Mouse (Mus musculus) hindbrain, embryonic 14.5 days (tissue): Measurements from ENCODE around the gene Coro2b. TPM values are rescaled to one million over a fixed set of nuclear protein-coding genes. Genes with fewer than 3 reads are reported as not detected.
A peak's percentile ranks its signal among the peaks of the same experiment; 100 is the strongest.

Experiments
- ATAC-seq: fragments of 200-750 bp; cut with Nextera tagmentation; 2 replicates; pipeline ENCODE4 v1.8.0; 2017; ENCODE audit warnings: moderate number of reproducible peaks, mild to moderate bottlenecking, moderate TSS enrichment, moderate library complexity; ENCODE audit not compliant: low FRiP score
- DNase-seq: peaks from one replicate; pipeline ENCODE4 v3.0.0-alpha.2; 2015; ENCODE audit warnings: low spot score
- H3K27ac ChIP-seq: fragments of 300-500 bp; sonication (generic); 2 replicates; pipeline ENCODE4 v1.5.1; 2014; ENCODE audit warnings: mild to moderate bottlenecking, moderate library complexity
- H3K27me3 ChIP-seq: fragments of 300-500 bp; sonication (generic); 2 replicates; pipeline ENCODE4 v1.6.1; 2014; ENCODE audit warnings: mild to moderate bottlenecking, low read length, mixed read lengths; ENCODE audit not compliant: control insufficient read depth, insufficient read depth
- H3K36me3 ChIP-seq: fragments of 300-500 bp; sonication (generic); replicated peaks from 2 replicates; pipeline ENCODE4 v1.6.1; 2014; ENCODE audit not compliant: control insufficient read depth, insufficient read depth
- H3K4me1 ChIP-seq: fragments of 300-500 bp; sonication (generic); replicated peaks from 2 replicates; pipeline ENCODE4 v1.6.1; 2014; ENCODE audit warnings: antibody characterized with exemption, low read length, mixed read lengths; ENCODE audit not compliant: control insufficient read depth, insufficient read depth
- H3K4me2 ChIP-seq: fragments of 300-500 bp; sonication (generic); replicated peaks from 2 replicates; pipeline ENCODE4 v1.6.1; 2014; ENCODE audit warnings: mild to moderate bottlenecking, moderate library complexity
- H3K4me3 ChIP-seq: fragments of 300-500 bp; sonication (generic); replicated peaks from 2 replicates; pipeline ENCODE4 v1.5.1; 2014; ENCODE audit warnings: mild to moderate bottlenecking, low read length
- H3K9ac ChIP-seq: fragments of 300-500 bp; sonication (generic); 2 replicates; pipeline ENCODE4 v1.6.1; 2014
- H3K9me3 ChIP-seq: fragments of 300-500 bp; sonication (generic); 2 replicates; pipeline ENCODE4 v1.6.1; 2016; ENCODE audit warnings: low read length; ENCODE audit not compliant: control insufficient read depth
- WGBS: fragments of 180-500 bp; shearing (Covaris S2); extraction: QIAGEN DNeasy Blood & Tissue Kit; methylation state at CpG from one replicate; pipeline ENCODE4 v1.1.7; 2014; 5-methylcytosine and 5-hydroxymethylcytosine counted together
- polyA plus RNA-seq: library from polyadenylated mRNA; unstranded; fragments of >200 nt; fragmentation: Nextera tagmentation; extraction: Ambion mirVana; gene quantifications from 2 replicates; pipeline ENCODE4 v1.2.1, GENCODE M21; 2014

The Coro2b gene
- polyA plus RNA-seq, 1 experiment from 2014 or later = 38.5 TPM

DNA sequence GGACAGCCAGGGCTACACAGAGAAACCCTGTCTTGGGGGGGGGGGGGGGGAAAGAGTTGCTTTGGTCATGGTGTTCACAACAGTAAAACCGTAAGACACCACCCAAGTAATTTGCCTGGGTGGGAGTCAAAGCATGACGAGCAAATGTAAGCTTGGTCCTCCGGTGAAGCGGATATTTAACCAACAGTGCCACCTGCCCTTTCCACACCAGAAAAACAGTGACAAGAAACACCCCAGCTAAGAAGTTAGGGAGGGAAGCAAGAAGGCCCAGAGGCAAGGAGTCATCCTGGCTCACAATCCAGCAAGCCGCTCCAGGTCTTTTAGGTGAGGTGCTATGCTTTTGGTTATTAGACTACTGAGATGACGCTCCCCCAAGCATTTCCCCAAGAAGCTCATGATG is 19.9 kb upstream of the Coro2b start:
- ATAC-seq (no peak), DNase-seq (no peak)
- 90% methylated on average over 6 of the region's 6 CpGs for WGBS
- Histone ChIP-seq H3K27me3 (no peaks in the 10 kb centered on the region), H3K4me3 (no peak overlapping the region), H3K4me1 (peaks cover 14% of the 10 kb centered on the region), H3K4me2 (no peak overlapping the region), H3K9me3 (no peaks in the 10 kb centered on the region), H3K9ac (no peak overlapping the region), H3K27ac (no peak overlapping the region), H3K36me3 (no peaks in the 10 kb centered on the region)

DNA sequence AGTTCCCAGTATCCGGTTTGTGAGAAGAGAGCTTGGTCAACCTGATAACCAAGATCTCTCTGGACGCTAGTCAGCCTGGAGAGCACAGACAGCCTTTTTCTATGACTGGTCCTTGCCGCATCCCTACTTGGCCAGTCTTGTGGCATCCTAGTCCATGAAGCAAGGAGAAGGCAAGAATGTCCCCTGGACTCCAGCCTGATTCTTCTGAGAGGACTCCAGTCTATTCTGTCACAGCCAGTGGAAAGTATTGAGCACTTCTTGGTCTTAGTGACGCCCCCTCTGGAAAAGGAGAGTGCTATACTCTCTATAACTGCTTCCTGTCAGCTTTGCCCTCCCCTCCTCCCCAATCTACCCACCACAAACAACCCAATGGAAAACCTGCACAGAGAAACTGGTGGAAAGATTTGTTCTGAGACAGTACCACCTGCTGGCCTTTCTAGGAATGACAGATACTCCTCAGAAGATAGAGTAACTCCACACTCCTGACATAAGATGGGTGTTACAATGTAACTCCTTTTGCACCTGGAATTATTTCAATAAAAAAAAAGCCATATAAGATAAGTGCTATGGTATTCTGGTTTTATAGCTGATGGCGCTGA is 18.5 kb upstream of the Coro2b start:
- H3K4me2 ChIP-seq = no peak overlapping the region
- peaks cover 14% of the 10 kb centered on the region for H3K4me1 ChIP-seq
- H3K27me3 ChIP-seq = no peaks in the 10 kb centered on the region
- H3K4me3 ChIP-seq = no peak overlapping the region
- DNase-seq (peak; percentile 83), ATAC-seq (no peak)
- H3K27ac ChIP-seq = peak overlapping the region; percentile 9; the same call in 1 of the 2 replicates
- no peak overlapping the region for H3K9ac ChIP-seq
- no peaks in the 10 kb centered on the region for H3K9me3 ChIP-seq
- no peaks in the 10 kb centered on the region for H3K36me3 ChIP-seq
- 70% methylated on average over 5 of the region's 5 CpGs for WGBS

GRCm38 (mm10) chr9:62554606-62555005 is 17.8 kb upstream of the Coro2b start:
- no peaks in the 10 kb centered on the region for H3K9me3 ChIP-seq
- WGBS = 15% methylated on average over 3 of the region's 3 CpGs
- no peak for DNase-seq
- H3K27me3 ChIP-seq = no peaks in the 10 kb centered on the region
- H3K4me2 ChIP-seq = no peak overlapping the region
- ATAC-seq = peak; percentile 69
- no peak overlapping the region for H3K4me3 ChIP-seq
- H3K4me1 ChIP-seq = peaks cover 14% of the 10 kb centered on the region
- H3K27ac ChIP-seq = peak overlapping the region; percentile 9; the same call in 1 of the 2 replicates
- H3K36me3 ChIP-seq = no peaks in the 10 kb centered on the region
- no peak overlapping the region for H3K9ac ChIP-seq

- Histone ChIP-seq H3K36me3 (no peaks in the 10 kb centered on the region), H3K4me2 (no peak overlapping the region), H3K9me3 (no peaks in the 10 kb centered on the region), H3K4me3 (no peak overlapping the region), H3K27me3 (no peaks in the 10 kb centered on the region), H3K4me1 (peaks cover 14% of the 10 kb centered on the region), H3K27ac (no peak overlapping the region), H3K9ac (no peak overlapping the region)
- ATAC-seq (no peak), DNase-seq (peak; percentile 74)
- WGBS = 41% methylated on average over 7 of the region's 7 CpGs
These were observed 16.6 kb upstream of the Coro2b start for GRCm38 (mm10) chr9:62553366-62553940.

DNA sequence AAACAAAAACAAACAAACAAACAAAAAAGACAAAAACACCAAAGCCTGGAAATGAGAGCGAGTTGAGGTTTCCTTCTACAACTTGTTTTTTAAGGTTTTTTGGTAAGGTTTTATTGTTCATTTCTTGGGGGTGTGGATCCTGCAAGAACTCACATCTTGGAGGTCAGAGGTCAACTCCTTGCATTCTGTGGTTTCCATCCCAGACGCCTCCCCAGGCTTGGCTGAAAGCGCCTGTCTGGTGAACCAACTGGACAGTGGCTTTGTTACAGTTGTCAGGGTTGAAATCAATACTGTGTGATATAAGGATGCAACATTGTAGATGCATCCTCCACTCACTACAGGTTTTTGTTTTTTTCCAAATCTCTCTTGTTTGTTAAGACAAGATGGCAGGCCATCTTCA is 14.7 kb upstream of the Coro2b start:
- Histone ChIP-seq H3K4me3 (no peak overlapping the region), H3K27ac (no peak overlapping the region), H3K9me3 (no peaks in the 10 kb centered on the region), H3K9ac (no peak overlapping the region), H3K4me2 (no peak overlapping the region), H3K36me3 (no peaks in the 10 kb centered on the region), H3K4me1 (peaks cover 14% of the 10 kb centered on the region), H3K27me3 (no peaks in the 10 kb centered on the region)
- DNase-seq (no peak), ATAC-seq (no peak)
- WGBS = 76% methylated on average over 3 of the region's 3 CpGs

DNA sequence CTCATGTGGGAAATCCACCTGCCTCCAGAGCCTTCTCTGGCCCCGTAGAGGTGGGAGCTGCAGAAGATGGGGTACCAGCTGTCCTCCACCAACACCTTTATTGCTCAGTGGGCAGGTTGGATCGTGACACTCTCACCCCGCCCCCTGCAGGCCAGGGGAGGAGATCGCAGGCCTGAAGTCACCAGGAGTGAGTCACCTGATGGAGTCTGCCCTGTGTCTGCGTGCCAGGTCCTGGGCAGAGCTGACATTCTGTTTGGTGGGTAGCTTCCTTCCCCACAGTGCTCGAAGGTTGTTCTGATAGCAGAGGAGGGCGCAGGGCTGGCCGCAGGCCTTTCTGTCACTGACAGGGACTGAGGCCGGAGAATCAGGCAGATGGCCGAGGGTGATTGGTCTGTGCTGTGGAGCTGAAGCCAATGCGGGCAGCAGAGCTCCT is 13.8 kb upstream of the Coro2b start:
- no peaks in the 10 kb centered on the region for H3K27me3 ChIP-seq
- H3K9me3 ChIP-seq = no peaks in the 10 kb centered on the region
- ATAC-seq = no peak
- no peaks in the 10 kb centered on the region for H3K36me3 ChIP-seq
- no peak overlapping the region for H3K4me2 ChIP-seq
- 42% methylated on average over 11 of the region's 11 CpGs for whole genome bisulfite sequencing
- peaks cover 14% of the 10 kb centered on the region for H3K4me1 ChIP-seq
- no peak overlapping the region for H3K4me3 ChIP-seq
- peak; percentile 48 for DNase-seq
- H3K9ac ChIP-seq = no peak overlapping the region
- H3K27ac ChIP-seq = no peak overlapping the region

- Histone ChIP-seq H3K4me3 (no peak overlapping the region), H3K27me3 (no peaks in the 10 kb centered on the region), H3K4me2 (no peak overlapping the region), H3K4me1 (peaks cover 15% of the 10 kb centered on the region), H3K9me3 (no peaks in the 10 kb centered on the region), H3K9ac (no peak overlapping the region), H3K27ac (no peak overlapping the region), H3K36me3 (no peaks in the 10 kb centered on the region)
- ATAC-seq (0 out of 2 replicates have a peak, but pooled peaks have one; percentile 38), DNase-seq (peak; percentile 97)
- 4% methylated on average over 8 of the region's 8 CpGs for WGBS
These were observed 13.0 kb upstream of the Coro2b start for GRCm38 (mm10) chr9:62549809-62550208.

DNA sequence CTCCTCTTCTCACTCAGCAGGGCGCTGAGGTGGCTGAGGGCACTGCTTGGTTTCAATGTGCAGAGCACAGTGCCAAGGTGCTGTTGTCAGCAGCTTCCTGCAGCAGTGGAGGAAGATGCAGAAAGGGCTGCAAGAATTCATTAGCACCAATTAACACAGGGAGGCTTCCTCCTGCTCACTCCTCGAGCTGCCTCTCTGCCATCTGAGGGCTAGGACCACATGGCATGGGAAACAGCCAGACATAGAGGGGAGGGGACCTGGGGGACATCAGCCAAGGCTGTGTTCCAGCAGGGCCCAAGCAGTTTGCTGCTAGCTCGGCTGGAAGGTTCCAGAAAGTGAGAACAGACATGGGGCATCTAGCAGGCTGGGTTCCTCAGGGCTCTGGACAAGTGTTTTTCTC is 10.6 kb upstream of the Coro2b start:
- DNase-seq (no peak), ATAC-seq (no peak)
- no peak overlapping the region for H3K4me3 ChIP-seq
- WGBS = 59% methylated on average over 3 of the region's 3 CpGs
- no peak overlapping the region for H3K9ac ChIP-seq
- H3K27me3 ChIP-seq = no peaks in the 10 kb centered on the region
- H3K4me1 ChIP-seq = peaks cover 20% of the 10 kb centered on the region; the same call in 1 of the 2 replicates
- no peak overlapping the region for H3K27ac ChIP-seq
- H3K4me2 ChIP-seq = no peak overlapping the region
- no peaks in the 10 kb centered on the region for H3K36me3 ChIP-seq
- no peaks in the 10 kb centered on the region for H3K9me3 ChIP-seq

- Histone ChIP-seq H3K27ac (peak overlapping the region; percentile 28; the same call in 1 of the 2 replicates), H3K36me3 (no peaks in the 10 kb centered on the region), H3K27me3 (no peaks in the 10 kb centered on the region), H3K9ac (no peak overlapping the region), H3K4me2 (no peak overlapping the region), H3K4me3 (no peak overlapping the region), H3K4me1 (peaks cover 24% of the 10 kb centered on the region; the same call in 1 of the 2 replicates), H3K9me3 (no peaks in the 10 kb centered on the region)
- DNase-seq (no peak), ATAC-seq (no peak)
- WGBS = 38% methylated on average over 10 of the region's 10 CpGs
These were observed 8.0 kb upstream of the Coro2b start for GRCm38 (mm10) chr9:62544856-62545255.
